Mouse (Mus musculus) erythroblast, embryonic 14.5 days (primary cell): ENCODE results near the gene Pyroxd1. TPM values are rescaled to one million over a fixed set of nuclear protein-coding genes. Genes with fewer than 3 reads are reported as not detected.
A peak's percentile ranks its signal among the peaks of the same experiment; 100 is the strongest.

Source experiments
- H3K27me3 ChIP-seq: 2 replicates; pipeline ENCODE4 v1.6.1; 2012; ENCODE audit warnings: inconsistent platforms; ENCODE audit not compliant: control insufficient read depth
- H3K36me3 ChIP-seq: 2 replicates; pipeline ENCODE4 v1.6.1; 2012; ENCODE audit warnings: mild to moderate bottlenecking, inconsistent platforms; ENCODE audit not compliant: control insufficient read depth
- H3K4me1 ChIP-seq: 2 replicates; pipeline ENCODE4 v1.6.1; 2012; ENCODE audit warnings: inconsistent platforms; ENCODE audit not compliant: control insufficient read depth
- H3K4me3 ChIP-seq: replicated peaks from 2 replicates; pipeline ENCODE3; 2012; ENCODE audit warnings: moderate library complexity, mild to moderate bottlenecking, inconsistent platforms
- H3K9me3 ChIP-seq: 2 replicates; pipeline ENCODE4 v1.6.1; 2012; ENCODE audit warnings: low read length, inconsistent platforms, mixed read lengths; ENCODE audit not compliant: control insufficient read depth
- GATA1 ChIP-seq: IDR thresholded peaks from 2 replicates; pipeline ENCODE4 v1.6.1; 2012; ENCODE audit warnings: low read length, inconsistent platforms, mixed read lengths
- TAL1 ChIP-seq: IDR thresholded peaks from 3 replicates; pipeline ENCODE4 v1.6.1; 2012; ENCODE audit warnings: low read length, inconsistent platforms, mixed read lengths
- polyA plus RNA-seq: library from polyadenylated mRNA; stranded (reverse); fragments of >175 nt; gene quantifications from 2 replicates; pipeline ENCODE4 v1.2.3, GENCODE M21; 2012

Gene Pyroxd1
- polyA plus RNA-seq, 1 experiment = 0.04 TPM

DNA sequence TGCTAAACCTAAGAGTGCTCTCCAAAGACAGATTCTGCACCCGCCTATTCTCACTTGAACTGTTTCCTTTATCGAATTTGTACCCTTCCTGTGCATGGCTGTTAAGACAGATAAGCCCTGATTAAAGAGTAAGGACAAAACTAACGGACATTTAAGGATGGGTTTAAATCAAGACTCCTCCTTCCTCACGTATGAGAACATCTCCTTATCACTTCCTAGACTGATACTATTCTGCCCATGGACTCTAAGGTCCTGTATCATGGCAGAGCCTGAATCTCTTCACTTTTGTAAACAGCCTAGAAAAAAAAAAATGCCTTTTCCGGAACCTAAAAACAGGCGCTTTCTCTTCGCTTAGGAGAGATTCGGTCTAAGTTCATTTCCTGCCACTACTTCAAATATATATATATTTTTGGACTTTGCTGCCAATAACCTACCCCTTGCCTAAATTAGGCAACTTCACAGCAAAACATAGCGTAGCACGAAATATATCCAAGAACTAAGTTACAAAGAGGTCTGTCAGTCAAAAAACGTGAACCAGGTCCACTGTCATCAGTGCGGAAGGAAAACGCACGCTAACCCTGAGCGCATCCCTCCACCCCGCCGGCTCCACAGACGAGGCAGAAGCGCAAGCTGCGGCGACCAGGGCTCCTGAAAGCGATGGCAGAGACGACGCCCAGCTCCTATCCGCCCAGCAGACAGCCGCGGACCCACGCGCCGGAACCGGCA, 41.0 kb downstream of the Pyroxd1 start:
- Histone ChIP-seq H3K27me3 (no peaks in the 10 kb centered on the region), H3K4me3 (peak overlapping the region; percentile 95), H3K36me3 (peaks cover 34% of the 10 kb centered on the region), H3K9me3 (no peaks in the 10 kb centered on the region), H3K4me1 (peaks cover 32% of the 10 kb centered on the region)
- TF ChIP-seq TAL1 (no peak), GATA1 (no peak)

DNA sequence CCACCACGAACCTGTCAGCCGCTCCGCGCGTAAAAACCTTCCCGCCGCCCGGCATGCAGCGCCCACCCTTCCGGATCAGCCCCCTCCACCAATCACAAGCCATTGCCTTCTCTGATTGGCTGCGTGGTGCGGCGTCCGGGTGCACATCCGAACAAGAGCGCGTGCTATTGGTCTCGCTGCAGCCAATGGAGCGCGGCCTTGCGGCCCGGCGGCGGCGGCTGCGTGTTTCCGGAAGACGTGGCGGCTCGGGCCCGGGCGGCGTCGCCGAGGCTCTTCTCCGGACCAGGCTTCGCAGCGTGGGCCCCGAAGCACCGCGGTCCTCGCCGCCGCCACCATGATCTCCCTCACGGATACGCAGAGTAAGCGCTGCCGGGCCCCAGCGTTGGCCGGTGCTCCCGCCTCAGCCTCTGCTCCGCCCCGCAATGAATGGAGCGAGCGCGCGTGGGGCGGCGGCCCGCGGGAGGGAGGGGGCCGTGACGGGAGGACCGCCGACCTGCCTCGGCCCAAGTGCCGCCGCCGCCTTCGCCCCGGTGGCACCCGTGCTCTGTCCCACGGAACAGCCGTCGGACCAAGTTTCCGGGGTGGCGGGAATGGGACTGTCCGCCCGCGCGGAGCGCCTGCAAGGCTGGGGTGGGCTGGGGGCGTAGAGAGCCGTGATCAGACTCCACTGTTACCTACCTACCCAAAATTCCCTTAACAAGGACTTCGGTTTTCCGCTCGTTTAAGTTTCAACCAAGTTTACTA, 41.7 kb downstream of the Pyroxd1 start, which contains the start of the genes Recql and Golt1b:
Gene Recql (minus strand): TSS at position 77 of the 744 bp plus-strand sequence.
Gene Golt1b (plus strand): TSS at position 211 of the 744 bp plus-strand sequence.
- no peak for TF ChIP-seq GATA1
- TF ChIP-seq TAL1 = no peak
- Histone ChIP-seq H3K4me3 (peak within 1 kb of the TSS; percentile 95), H3K27me3 (no peaks in the 10 kb centered on the region), H3K4me1 (peaks cover 32% of the 10 kb centered on the region), H3K36me3 (peaks cover 32% of the 10 kb centered on the region), H3K9me3 (no peaks in the 10 kb centered on the region)

DNA sequence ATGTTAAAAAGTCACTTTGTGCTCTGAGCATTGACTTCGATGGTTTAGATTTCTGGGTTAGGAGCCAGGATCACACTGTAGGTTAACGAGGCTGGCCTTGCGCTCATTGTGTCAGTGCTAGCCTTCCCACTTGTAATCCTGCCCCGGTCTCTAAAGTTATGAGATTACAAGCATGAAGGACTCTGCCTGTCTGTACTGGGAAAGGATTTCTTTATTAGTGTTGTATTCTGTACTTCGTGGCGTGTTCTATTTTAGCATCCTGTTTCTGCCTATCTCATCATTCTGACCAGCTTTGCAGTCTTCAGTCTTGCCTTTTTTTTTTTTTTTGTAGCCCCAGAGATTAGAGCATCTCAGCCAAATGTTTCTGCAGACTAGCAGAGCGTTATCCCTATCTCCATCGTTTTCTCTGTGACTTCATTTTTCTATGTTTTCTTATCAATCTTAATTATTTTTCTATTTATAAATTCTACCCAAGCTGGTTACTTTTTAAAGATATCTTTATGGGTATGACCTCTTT, 42.4 kb downstream of the Pyroxd1 start:
- Histone ChIP-seq H3K36me3 (peaks cover 31% of the 10 kb centered on the region), H3K4me3 (peak overlapping the region; percentile 95), H3K4me1 (peaks cover 32% of the 10 kb centered on the region), H3K9me3 (no peaks in the 10 kb centered on the region), H3K27me3 (no peaks in the 10 kb centered on the region)
- TF ChIP-seq TAL1 (no peak), GATA1 (no peak)

DNA sequence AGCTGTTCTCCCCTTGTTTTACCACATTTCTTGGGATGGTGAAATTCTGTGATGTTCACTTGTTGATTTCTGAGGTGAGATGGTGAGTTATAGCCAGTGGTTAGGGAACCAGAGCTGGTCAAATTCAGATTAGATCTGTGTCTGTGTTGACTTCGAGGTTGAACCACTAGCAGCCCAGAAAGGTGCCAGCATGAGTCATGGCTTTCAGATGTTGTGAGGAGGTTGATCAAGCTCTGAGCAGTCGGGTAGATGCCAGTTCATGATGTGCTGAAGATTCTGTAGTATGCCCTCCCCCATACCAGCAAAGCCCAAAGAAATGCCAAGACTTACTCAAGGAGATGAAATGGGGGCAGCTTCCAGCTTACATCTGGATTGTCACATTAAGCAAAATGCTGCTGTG, 43.6 kb downstream of the Pyroxd1 start:
- Histone ChIP-seq H3K9me3 (no peaks in the 10 kb centered on the region), H3K4me3 (no peak overlapping the region), H3K4me1 (peaks cover 32% of the 10 kb centered on the region), H3K27me3 (no peaks in the 10 kb centered on the region), H3K36me3 (peaks cover 41% of the 10 kb centered on the region)
- TF ChIP-seq GATA1 (no peak), TAL1 (no peak)

DNA sequence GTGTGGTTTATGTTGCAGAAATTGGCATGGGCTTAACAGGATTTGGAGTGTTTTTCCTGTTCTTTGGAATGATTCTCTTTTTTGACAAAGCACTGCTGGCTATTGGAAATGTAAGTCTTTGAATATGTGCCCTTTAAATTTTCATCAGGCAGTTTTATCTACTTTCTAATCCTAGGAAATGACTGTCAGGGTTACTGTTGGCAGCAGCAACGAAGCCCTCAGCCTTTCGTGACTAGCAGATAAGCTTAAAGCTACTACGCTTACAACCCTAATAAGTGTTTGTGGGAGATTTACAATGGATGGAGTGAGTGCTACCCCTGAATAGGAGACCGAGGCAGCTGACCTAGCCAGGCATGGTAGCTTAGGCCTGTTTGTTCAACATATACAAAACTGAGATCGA, 46.9 kb downstream of the Pyroxd1 start:
- no peak for TF ChIP-seq TAL1
- no peak for TF ChIP-seq GATA1
- Histone ChIP-seq H3K4me1 (peaks cover 25% of the 10 kb centered on the region), H3K4me3 (no peak overlapping the region), H3K27me3 (no peaks in the 10 kb centered on the region), H3K9me3 (no peaks in the 10 kb centered on the region), H3K36me3 (peaks cover 62% of the 10 kb centered on the region)

DNA sequence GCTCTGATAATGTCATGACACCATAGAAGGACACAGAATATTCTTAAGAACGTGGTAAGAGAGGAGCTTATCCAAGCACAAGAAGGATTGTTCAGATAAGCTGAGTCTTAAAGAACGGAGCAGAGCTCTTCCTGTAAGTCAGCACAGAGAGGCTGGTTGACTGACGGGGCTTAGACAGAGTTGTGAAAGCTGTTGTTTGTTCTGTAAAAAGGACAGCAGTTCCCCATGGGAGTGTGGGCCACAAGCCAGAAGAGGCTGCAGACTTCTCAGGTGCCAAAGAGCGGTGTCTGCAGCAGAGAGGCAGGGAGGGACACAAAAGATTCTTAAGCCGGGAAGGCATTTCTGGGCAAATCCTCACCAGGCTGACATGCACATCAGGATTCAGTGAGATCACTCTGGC, 49.2 kb downstream of the Pyroxd1 start:
- TF ChIP-seq TAL1 (no peak), GATA1 (no peak)
- Histone ChIP-seq H3K4me1 (peaks cover 4% of the 10 kb centered on the region), H3K27me3 (no peaks in the 10 kb centered on the region), H3K36me3 (peaks cover 57% of the 10 kb centered on the region), H3K4me3 (no peak overlapping the region), H3K9me3 (no peaks in the 10 kb centered on the region)

DNA sequence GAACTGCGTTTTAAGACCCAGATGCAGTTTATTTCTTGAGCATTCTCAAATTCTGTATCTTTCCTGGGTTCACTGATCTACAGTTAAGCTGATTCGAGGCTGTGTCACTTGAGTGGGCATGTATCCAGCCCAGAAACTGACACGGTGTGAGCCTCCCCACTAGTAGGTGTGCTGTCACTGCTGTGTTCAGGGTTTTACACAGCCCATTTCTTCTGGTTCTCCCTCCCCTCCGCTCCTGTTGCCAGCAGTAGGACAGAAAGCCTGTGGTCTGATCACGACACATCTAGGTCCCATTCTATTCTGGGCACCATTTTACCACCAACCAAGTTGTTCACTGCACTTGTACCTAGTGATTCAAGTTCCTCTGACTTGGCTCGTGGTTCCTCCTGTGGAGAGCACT, 50.3 kb downstream of the Pyroxd1 start:
- Histone ChIP-seq H3K27me3 (no peaks in the 10 kb centered on the region), H3K36me3 (peaks cover 57% of the 10 kb centered on the region), H3K9me3 (no peaks in the 10 kb centered on the region), H3K4me1 (peaks cover 3% of the 10 kb centered on the region), H3K4me3 (no peak overlapping the region)
- TF ChIP-seq TAL1 (no peak), GATA1 (no peak)

DNA sequence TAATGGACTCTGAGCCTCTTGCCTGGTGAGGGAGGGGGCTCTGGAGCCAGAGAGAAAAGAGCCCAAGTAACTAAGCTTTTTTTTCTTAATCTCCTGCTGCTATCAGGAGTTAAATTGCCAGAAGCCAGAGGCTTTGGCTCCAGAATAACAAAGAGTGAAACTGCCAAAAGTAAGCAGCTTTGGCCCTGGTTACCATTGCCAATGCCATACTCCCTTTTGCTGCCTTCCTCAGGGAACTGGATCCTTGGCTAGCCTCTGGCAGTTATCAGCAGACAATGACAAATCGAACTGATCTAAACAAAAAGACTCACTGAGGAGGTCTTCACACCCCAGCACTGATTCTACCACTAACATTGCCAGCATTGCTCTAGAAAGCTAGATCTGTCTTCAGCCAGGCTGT, 65.7 kb downstream of the Pyroxd1 start:
- Histone ChIP-seq H3K36me3 (no peaks in the 10 kb centered on the region), H3K4me1 (no peaks in the 10 kb centered on the region), H3K27me3 (peaks cover 40% of the 10 kb centered on the region), H3K4me3 (no peak overlapping the region), H3K9me3 (no peaks in the 10 kb centered on the region)
- TF ChIP-seq GATA1 = no peak
- no peak for TF ChIP-seq TAL1

Other genes with a start within 250 kb of the Pyroxd1 start
- gene Slco1a6, start 137.1 kb upstream of the Pyroxd1 start, polyA plus RNA-seq = not detected in 2 replicates
- not detected in 2 replicates for gene Iapp, start 47.2 kb upstream of the Pyroxd1 start, polyA plus RNA-seq
- gene Slco1a5, start 22.7 kb upstream of the Pyroxd1 start, polyA plus RNA-seq = not detected in 2 replicates
- gene Recql, start 41.4 kb downstream of the Pyroxd1 start, polyA plus RNA-seq = 0.16 and 0.25 TPM in 2 replicates
- gene Golt1b, start 41.6 kb downstream of the Pyroxd1 start, polyA plus RNA-seq = 2.0 and 2.1 TPM in 2 replicates
- gene Spx, start 67.8 kb downstream of the Pyroxd1 start, polyA plus RNA-seq = 0.02 TPM in 1 of 2 replicates, not detected in the other
- 0.01 TPM in 1 of 2 replicates, not detected in the other for gene Gys2, start 127.5 kb downstream of the Pyroxd1 start, polyA plus RNA-seq
- gene Ldhb, start 162.3 kb downstream of the Pyroxd1 start, polyA plus RNA-seq = 0.12 TPM in 1 of 2 replicates, not detected in the other
- 0.02 TPM in 1 of 2 replicates, not detected in the other for gene Kcnj8, start 226.0 kb downstream of the Pyroxd1 start, polyA plus RNA-seq